Mouse (Mus musculus) ES-E14 (cell line): ENCODE measurements at regions not wholly inside any gene's neighbourhood (a gene's known extent, or its start where the extent isn't known, plus 50 kb on each side); places are given as distances from the start of the nearest gene placed in this dataset.

Experiments used
- CHD2 ChIP-seq: IDR thresholded peaks from 2 replicates; pipeline ENCODE4 v1.6.1; 2014; ENCODE audit warnings: mild to moderate bottlenecking, low read depth, low read length, inconsistent platforms
- MAFK ChIP-seq: IDR thresholded peaks from 2 replicates; pipeline ENCODE4 v1.6.1; 2014; ENCODE audit warnings: mild to moderate bottlenecking, low read depth, low read length, inconsistent platforms; ENCODE audit not compliant: insufficient read depth

- TF ChIP-seq CHD2, result no peak
- no peak for TF ChIP-seq MAFK
Observed at GRCm38 (mm10) chr9:82709411-82709983, 119.8 kb upstream of the Irak1bp1 start.
